20 mouse cellular contexts compared by ENCODE assay signal in genomic region chr3:121672135-121672790, GRCm38 (mm10). TPM values are rescaled to one million over a fixed set of nuclear protein-coding genes. Genes with fewer than 3 reads are reported as not detected.
A peak's percentile ranks its signal among the peaks of the same experiment; 100 is the strongest.
DNase-seq lines count a peak whose midpoint lies in the region; ATAC-seq and TF ChIP-seq lines count a peak whose summit lies in the region.
"Had no signal": no experiment of that assay in that cellular context is flagged by ENCODE, and none has a peak within 500 bp of the region (broad histone marks: within the 10 kb centered on the region; RNA-seq: fewer than 3 reads in every experiment).

No protein-coding gene starts in this region.

- no peak overlapping the region for H3K4me3 ChIP-seq in kidney, embryonic 15.5 days (replicated peaks)
- H3K4me3 ChIP-seq in CH12.LX (replicated peaks in 1 of 3; ENCODE audit: low read depth in 2 of 3, low read length in 2 of 3, poor library complexity in 1 of 3): no peak overlapping the region
- H3K4me3 ChIP-seq in intestine, postnatal 0 days (ENCODE audit: low read depth, low read length): no peak overlapping the region
- H3K4me3 ChIP-seq: heart, embryonic 13.5 days; limb, embryonic 13.5 days had no signal

- dilution Hi-C loops in CH12.LX (cut with MboI; ENCODE audit: extremely low pct_ligation_motif_present, extremely low pct_unique_long_range_greater_than_20kb, low sequenced_read_pairs): no loop called here

- no peaks in the 10 kb centered on the region for H3K36me3 ChIP-seq in kidney, embryonic 15.5 days
- H3K36me3 ChIP-seq in CH12.LX (replicated peaks in 1 of 2; ENCODE audit: control insufficient read depth in 1 of 2, insufficient read depth in 1 of 2, low read length in 1 of 2): no peaks in the 10 kb centered on the region
- no peaks in the 10 kb centered on the region for H3K36me3 ChIP-seq in intestine, postnatal 0 days (ENCODE audit: control insufficient read depth, insufficient read depth)
- H3K36me3 ChIP-seq: heart, embryonic 13.5 days; limb, embryonic 13.5 days had no signal

- TF ChIP-seq POLR2A in CH12.LX (IDR thresholded peaks at IDR 0.05; ENCODE audit: low read depth, low read length): no peak

- no peak overlapping the region for H3K9ac ChIP-seq in kidney, embryonic 15.5 days
- no peak overlapping the region for H3K9ac ChIP-seq in CH12.LX (ENCODE audit: insufficient read depth, low read depth)
- no peak overlapping the region for H3K9ac ChIP-seq in intestine, postnatal 0 days (ENCODE audit: low read depth, low read length)
- H3K9ac ChIP-seq: heart, embryonic 13.5 days; limb, embryonic 13.5 days had no signal

- no peak overlapping the region for H3K27ac ChIP-seq in kidney, embryonic 15.5 days
- no peak overlapping the region for H3K27ac ChIP-seq in CH12.LX (ENCODE audit: insufficient read depth, low read depth)
- H3K27ac ChIP-seq in intestine, postnatal 0 days (ENCODE audit: low read depth, low read length): no peak overlapping the region
- H3K27ac ChIP-seq: heart, embryonic 13.5 days; limb, embryonic 13.5 days had no signal

- H3K4me2 ChIP-seq in kidney, embryonic 15.5 days: no peak overlapping the region
- 0 out of 2 replicates have a peak overlapping the region, but pooled peaks have one; percentile 11 for H3K4me2 ChIP-seq in CH12.LX (ENCODE audit: insufficient read depth, low read depth, poor library complexity, severe bottlenecking)
- H3K4me2 ChIP-seq in intestine, postnatal 0 days (replicated peaks; ENCODE audit: low read depth): no peak overlapping the region
- H3K4me2 ChIP-seq: heart, embryonic 13.5 days; limb, embryonic 13.5 days had no signal

- ATAC-seq in kidney, embryonic 15.5 days (replicated peaks; ENCODE audit: low FRiP score): no peak
- peak; percentile 64 for ATAC-seq in intestine, postnatal 0 days

- H3K79me2 ChIP-seq in CH12.LX (replicated peaks; ENCODE audit: control insufficient read depth, extremely low read depth, insufficient read depth, poor library complexity, severe bottlenecking): no peaks in the 10 kb centered on the region

- WGBS in kidney, embryonic 15.5 days: 81% methylated on average over 5 of the region's 5 CpGs
- WGBS in intestine, postnatal 0 days: 69% methylated on average over 5 of the region's 5 CpGs

- no peak for TF ChIP-seq EP300 in CH12.LX (IDR thresholded peaks at IDR 0.05; ENCODE audit: low read length)

- H3K4me1 ChIP-seq in kidney, embryonic 15.5 days: 0 out of 2 replicates have a peak, but pooled peaks cover under 1% of the 10 kb centered on the region
- peaks cover 7 to 22% of the 10 kb centered on the region in 2 experiments for H3K4me1 ChIP-seq in CH12.LX (ENCODE audit: control insufficient read depth in 1 of 2, insufficient read depth in 2 of 2)
- H3K4me1 ChIP-seq in intestine, postnatal 0 days (replicated peaks; ENCODE audit: control insufficient read depth, insufficient read depth, low read length): no peaks in the 10 kb centered on the region

- DNase-seq in kidney, adult 11 months: peak; percentile 81
- DNase-seq in CH12.LX (ENCODE audit: extremely low read depth): peak; percentile 51
- peak; percentile 22 to 43 for DNase-seq in kidney, postnatal 4 days
- no peak for DNase-seq in cerebellum, adult 9-11 months
- no peak for DNase-seq in right cerebral cortex, postnatal 10 days (ENCODE audit: low spot score in 2 of 2)
- DNase-seq in ovary, postnatal 14 days (ENCODE audit: low spot score): no peak
- DNase-seq: cerebellum, adult 11-12 months; gastrocnemius, postnatal 25 days; lung, adult 18-20 months had no signal

- in situ Hi-C loops in CH12.LX (cut with MboI; ENCODE audit: low pct_ligation_motif_present, low pct_unique_long_range_greater_than_20kb, low sequenced_read_pairs): no loop called here

- TF ChIP-seq RAD21 in CH12.LX (IDR thresholded peaks at IDR 0.05; ENCODE audit: low read depth, low read length): no peak

- H3K27me3 ChIP-seq in kidney, embryonic 15.5 days: no peaks in the 10 kb centered on the region
- no peaks in the 10 kb centered on the region for H3K27me3 ChIP-seq in CH12.LX (replicated peaks)
- no peaks in the 10 kb centered on the region for H3K27me3 ChIP-seq in intestine, postnatal 0 days (replicated peaks; ENCODE audit: control insufficient read depth, insufficient read depth, low read length)
- H3K27me3 ChIP-seq: heart, embryonic 13.5 days; limb, embryonic 13.5 days had no signal

- no peak for TF ChIP-seq CTCF in CH12.LX (conservative IDR thresholded peaks at IDR 0.05 in 1 of 2, IDR thresholded peaks at IDR 0.05 in 1 of 2; ENCODE audit: low read depth in 2 of 2, low read length in 2 of 2)
- TF ChIP-seq CTCF in intestine, postnatal 0 days (IDR thresholded peaks at IDR 0.05; ENCODE audit: low read depth): no peak

- no peaks in the 10 kb centered on the region for H3K9me3 ChIP-seq in kidney, embryonic 15.5 days (replicated peaks)
- no peaks in the 10 kb centered on the region for H3K9me3 ChIP-seq in CH12.LX (replicated peaks; ENCODE audit: low read length)
- H3K9me3 ChIP-seq in intestine, postnatal 0 days (ENCODE audit: control insufficient read depth): no peaks in the 10 kb centered on the region
- H3K9me3 ChIP-seq: heart, embryonic 13.5 days; limb, embryonic 13.5 days had no signal

TF ChIP-seq in CH12.LX, 34 proteins besides CTCF, POLR2A, EP300 and RAD21:
- no peak for TF ChIP-seq MAFK (IDR thresholded peaks at IDR 0.05; ENCODE audit: insufficient replicate concordance, low read length)
- no peak for TF ChIP-seq MEF2A (IDR thresholded peaks at IDR 0.05; ENCODE audit: borderline replicate concordance, low read depth, low read length)
- no peak for TF ChIP-seq SIN3A (IDR thresholded peaks at IDR 0.05; ENCODE audit: low read length)
- no peak for TF ChIP-seq USF2 (conservative IDR thresholded peaks at IDR 0.05; ENCODE audit: low read depth, low read length)
- no peak for TF ChIP-seq JUN (IDR thresholded peaks at IDR 0.05; ENCODE audit: insufficient read depth, low read depth, low read length)
- TF ChIP-seq ELF1 (IDR thresholded peaks at IDR 0.05; ENCODE audit: low read depth, low read length): no peak

RNA-seq across cellular contexts. Expression of gene 4930432M17Rik, which starts 1.7 kb away (rescaled TPM):
- not detected in 2 replicates for polyA plus RNA-seq in kidney, embryonic 15.5 days (2015; fragmentation: Nextera tagmentation; extraction: Ambion mirVana)
- not detected in 2 replicates for total RNA-seq in CH12.LX (2012; rRNA removed)
- total RNA-seq in CH12.LX (2014; rRNA removed): not detected in 2 replicates
- not detected in 2 replicates for polyA plus RNA-seq in CH12.LX (2012; ENCODE audit: insufficient read length, low read depth)
- not detected in 2 replicates for polyA plus RNA-seq in intestine, postnatal 0 days (2015; fragmentation: Nextera tagmentation; extraction: Ambion mirVana)
- total RNA-seq: ES-E14; gastrocnemius, postnatal 25 days; hematopoietic stem cell, adult 5-6 weeks; left cerebral cortex, adult 8-10 months; megakaryocyte-erythroid progenitor cell, adult 5-6 weeks; monocyte, adult 5-6 weeks; neutrophil, adult 5-6 weeks had no signal
- polyA plus RNA-seq: heart, embryonic 13.5 days; large intestine, adult 2 months; limb, embryonic 13.5 days had no signal

RNA-seq across cellular contexts. Expression of gene F3, which starts 51.1 kb away (rescaled TPM):
- 16.7 and 17.4 TPM in 2 replicates for polyA plus RNA-seq in kidney, embryonic 15.5 days (2015; fragmentation: Nextera tagmentation; extraction: Ambion mirVana)
- total RNA-seq in CH12.LX (2012; rRNA removed) (0.34 and 0.55 TPM in 2 replicates), CH12.LX (2014; rRNA removed) (0.46 and 0.86 TPM in 2 replicates)
- 0.73 and 0.86 TPM in 2 replicates for polyA plus RNA-seq in CH12.LX (2012; ENCODE audit: insufficient read length, low read depth)
- polyA plus RNA-seq in intestine, postnatal 0 days (2015; fragmentation: Nextera tagmentation; extraction: Ambion mirVana): 20.3 and 25.1 TPM in 2 replicates
- total RNA-seq: megakaryocyte-erythroid progenitor cell, adult 5-6 weeks; monocyte, adult 5-6 weeks had no signal

Comparison
In these comparisons a context has a peak if more than half of its experiments do, and no peak if none do; other contexts are left out.
1. DNase-seq: peak in kidney, adult 11 months (single experiment), CH12.LX (single experiment) and kidney, postnatal 4 days (2 of 2); none in cerebellum, adult 9-11 months (single experiment), right cerebral cortex, postnatal 10 days (0 of 2) and ovary, postnatal 14 days (single experiment).